Mouse (Mus musculus): ENCODE results near the gene Myadm. TPM values are rescaled to one million over a fixed set of nuclear protein-coding genes. Genes with fewer than 3 reads are reported as not detected.

Gene Myadm
- polyA plus RNA-seq, 1 experiment from 2014 or later: 118 TPM

- H3K4me2 ChIP-seq: peak overlapping the region; percentile 44
- no peak overlapping the region for H3K27ac ChIP-seq
- no peak overlapping the region for H3K4me3 ChIP-seq
- peaks cover 38% of the 10 kb centered on the region for H3K27me3 ChIP-seq
- H3K9me3 ChIP-seq: no peaks in the 10 kb centered on the region
- ATAC-seq (ENCODE audit: borderline replicate concordance, extremely low read depth, low FRiP score, low TSS enrichment): no peak
- peaks cover 25% of the 10 kb centered on the region for H3K4me1 ChIP-seq
- H3K36me3 ChIP-seq: no peaks in the 10 kb centered on the region
- WGBS: 15% methylated on average over 31 of the region's 31 CpGs
- H3K9ac ChIP-seq: no peak overlapping the region
These were observed 41.1 kb downstream of the Myadm start for GRCm38 (mm10) chr7:3329776-3330546.

GRCm38 (mm10) chr7:3331171-3331570, 42.3 kb downstream of the Myadm start:
- H3K9ac ChIP-seq: no peak overlapping the region
- ATAC-seq (ENCODE audit: borderline replicate concordance, extremely low read depth, low FRiP score, low TSS enrichment): no peak

GRCm38 (mm10) chr7:3331581-3332223, 42.8 kb downstream of the Myadm start:
- Histone ChIP-seq H3K4me1 (peaks cover 25% of the 10 kb centered on the region), H3K4me3 (peak overlapping the region; percentile 58), H3K36me3 (no peaks in the 10 kb centered on the region), H3K27me3 (peaks cover 38% of the 10 kb centered on the region), H3K9me3 (no peaks in the 10 kb centered on the region), H3K27ac (peak overlapping the region; percentile 24), H3K4me2 (peak overlapping the region; percentile 67), H3K9ac (0 out of 2 replicates have a peak overlapping the region, but pooled peaks have one; percentile 24)
- peak; percentile 94 for ATAC-seq (ENCODE audit: borderline replicate concordance, extremely low read depth, low FRiP score, low TSS enrichment)
- 0% methylated on average over 27 of the region's 27 CpGs for WGBS

More at GRCm38 (mm10) chr7:3331171-3331570, 42.3 kb downstream of the Myadm start:
- Histone ChIP-seq H3K4me2 (peak overlapping the region; percentile 67), H3K27me3 (peaks cover 38% of the 10 kb centered on the region), H3K4me1 (peaks cover 25% of the 10 kb centered on the region), H3K36me3 (no peaks in the 10 kb centered on the region), H3K9me3 (no peaks in the 10 kb centered on the region), H3K4me3 (peak overlapping the region; percentile 58; the same call in 1 of the 2 replicates), H3K27ac (no peak overlapping the region)
- 41% methylated on average over 6 of the region's 6 CpGs for WGBS

GRCm38 (mm10) chr7:3332224-3332615, 43.3 kb downstream of the Myadm start:
- no peaks in the 10 kb centered on the region for H3K36me3 ChIP-seq
- peak overlapping the region; percentile 67 for H3K4me2 ChIP-seq
- H3K9me3 ChIP-seq: no peaks in the 10 kb centered on the region
- H3K4me3 ChIP-seq: peak overlapping the region; percentile 58
- WGBS: 0% methylated on average over 4 of the region's 4 CpGs
- H3K27ac ChIP-seq: peak overlapping the region; percentile 24; the same call in 1 of the 2 replicates
- no peak overlapping the region for H3K9ac ChIP-seq
- peaks cover 38% of the 10 kb centered on the region for H3K27me3 ChIP-seq
- peaks cover 25% of the 10 kb centered on the region for H3K4me1 ChIP-seq
- ATAC-seq (ENCODE audit: borderline replicate concordance, extremely low read depth, low FRiP score, low TSS enrichment): no peak

GRCm38 (mm10) chr7:3332619-3333521, 44.0 kb downstream of the Myadm start, which contains the start of gene Cacng7:
TSS of gene Cacng7 (plus strand) at chr7:3332955.
- peak within 1 kb of the TSS; percentile 53 for H3K27ac ChIP-seq
- peak; percentile 80 for ATAC-seq (ENCODE audit: borderline replicate concordance, extremely low read depth, low FRiP score, low TSS enrichment)
- under 1% methylated on average over 51 of the region's 65 CpGs for WGBS
- H3K9ac ChIP-seq: peak within 1 kb of the TSS; percentile 42
- H3K4me3 ChIP-seq: peak within 1 kb of the TSS; percentile 58
- H3K4me1 ChIP-seq: peaks cover 25% of the 10 kb centered on the region
- no peaks in the 10 kb centered on the region for H3K9me3 ChIP-seq
- H3K36me3 ChIP-seq: no peaks in the 10 kb centered on the region
- H3K4me2 ChIP-seq: peak within 1 kb of the TSS; percentile 67
- peaks cover 38% of the 10 kb centered on the region for H3K27me3 ChIP-seq

GRCm38 (mm10) chr7:3333542-3333941, 44.7 kb downstream of the Myadm start:
- ATAC-seq (ENCODE audit: borderline replicate concordance, extremely low read depth, low FRiP score, low TSS enrichment): no peak
- peak overlapping the region; percentile 58 for H3K4me3 ChIP-seq
- 8% methylated on average over 5 of the region's 5 CpGs for WGBS
- no peaks in the 10 kb centered on the region for H3K9me3 ChIP-seq
- H3K4me2 ChIP-seq: peak overlapping the region; percentile 67
- H3K27me3 ChIP-seq: peaks cover 38% of the 10 kb centered on the region
- H3K36me3 ChIP-seq: no peaks in the 10 kb centered on the region
- peaks cover 25% of the 10 kb centered on the region for H3K4me1 ChIP-seq
- no peak overlapping the region; the same call in 1 of the 2 replicates for H3K27ac ChIP-seq
- H3K9ac ChIP-seq: peak overlapping the region; percentile 42; the same call in 1 of the 2 replicates

- peaks cover 14% of the 10 kb centered on the region; the same call in 1 of the 2 replicates for H3K4me1 ChIP-seq
- 55% methylated on average over 17 of the region's 17 CpGs for WGBS
These were observed 47.5 kb downstream of the Myadm start for GRCm38 (mm10) chr7:3336412-3336811.

GRCm38 (mm10) chr7:3338286-3338935, 49.5 kb downstream of the Myadm start:
- peaks cover 8% of the 10 kb centered on the region; the same call in 1 of the 2 replicates for H3K27me3 ChIP-seq
- H3K36me3 ChIP-seq: 0 out of 2 replicates have a peak, but pooled peaks cover 3% of the 10 kb centered on the region
- H3K4me3 ChIP-seq: no peak overlapping the region
- no peak overlapping the region for H3K27ac ChIP-seq
- 71% methylated on average over 11 of the region's 11 CpGs for WGBS
- no peak overlapping the region for H3K9ac ChIP-seq
- ATAC-seq (ENCODE audit: borderline replicate concordance, extremely low read depth, low FRiP score, low TSS enrichment): no peak
- H3K9me3 ChIP-seq: no peaks in the 10 kb centered on the region
- peaks cover 3% of the 10 kb centered on the region; the same call in 1 of the 2 replicates for H3K4me1 ChIP-seq
- H3K4me2 ChIP-seq: no peak overlapping the region

More at GRCm38 (mm10) chr7:3336412-3336811, 47.5 kb downstream of the Myadm start:
- Histone ChIP-seq H3K27me3 (peaks cover 21% of the 10 kb centered on the region), H3K9me3 (no peaks in the 10 kb centered on the region), H3K4me2 (no peak overlapping the region), H3K4me3 (no peak overlapping the region), H3K9ac (no peak overlapping the region), H3K27ac (no peak overlapping the region), H3K36me3 (0 out of 2 replicates have a peak, but pooled peaks cover under 1% of the 10 kb centered on the region)
- no peak for ATAC-seq (ENCODE audit: borderline replicate concordance, extremely low read depth, low FRiP score, low TSS enrichment)

GRCm38 (mm10) chr7:3339010-3339409, 50.1 kb downstream of the Myadm start:
- H3K27me3 ChIP-seq: 0 out of 2 replicates have a peak, but pooled peaks cover 3% of the 10 kb centered on the region
- ATAC-seq (ENCODE audit: borderline replicate concordance, extremely low read depth, low FRiP score, low TSS enrichment): no peak
- H3K9me3 ChIP-seq: no peaks in the 10 kb centered on the region
- H3K27ac ChIP-seq: no peak overlapping the region
- no peak overlapping the region for H3K9ac ChIP-seq
- H3K36me3 ChIP-seq: 0 out of 2 replicates have a peak, but pooled peaks cover 3% of the 10 kb centered on the region
- H3K4me2 ChIP-seq: no peak overlapping the region
- no peak overlapping the region for H3K4me3 ChIP-seq
- H3K4me1 ChIP-seq: no peaks in the 10 kb centered on the region
- WGBS: 88% methylated on average over 11 of the region's 11 CpGs

- no peak overlapping the region for H3K27ac ChIP-seq
- no peak overlapping the region for H3K4me3 ChIP-seq
- no peak overlapping the region for H3K4me2 ChIP-seq
- ATAC-seq (ENCODE audit: borderline replicate concordance, extremely low read depth, low FRiP score, low TSS enrichment): no peak
- whole genome bisulfite sequencing: 93% methylated on average over 3 of the region's 3 CpGs
- H3K27me3 ChIP-seq: no peaks in the 10 kb centered on the region
- H3K9me3 ChIP-seq: no peaks in the 10 kb centered on the region
- 0 out of 2 replicates have a peak, but pooled peaks cover 3% of the 10 kb centered on the region for H3K36me3 ChIP-seq
- H3K4me1 ChIP-seq: no peaks in the 10 kb centered on the region
- no peak overlapping the region for H3K9ac ChIP-seq
These were observed 55.0 kb downstream of the Myadm start for GRCm38 (mm10) chr7:3343861-3344260.

- no peak overlapping the region for H3K4me3 ChIP-seq
- H3K27me3 ChIP-seq: no peaks in the 10 kb centered on the region
- H3K27ac ChIP-seq: no peak overlapping the region
- H3K36me3 ChIP-seq: 0 out of 2 replicates have a peak, but pooled peaks cover 3% of the 10 kb centered on the region
- H3K4me2 ChIP-seq: no peak overlapping the region
- 82% methylated on average over 3 of the region's 3 CpGs for WGBS
- no peaks in the 10 kb centered on the region for H3K9me3 ChIP-seq
- H3K9ac ChIP-seq: no peak overlapping the region
- H3K4me1 ChIP-seq: no peaks in the 10 kb centered on the region
- no peak for ATAC-seq (ENCODE audit: borderline replicate concordance, extremely low read depth, low FRiP score, low TSS enrichment)
These were observed 56.4 kb downstream of the Myadm start for GRCm38 (mm10) chr7:3345301-3345700.

All from lung, embryonic 15.5 days (tissue).